16 mouse cellular contexts compared by ENCODE assay signal in genomic region chr10:95619601-95620000, GRCm38 (mm10). TPM values are rescaled to one million over a fixed set of nuclear protein-coding genes. Genes with fewer than 3 reads are reported as not detected.
A peak's percentile ranks its signal among the peaks of the same experiment; 100 is the strongest.
DNase-seq lines count a peak whose midpoint lies in the region; ATAC-seq and TF ChIP-seq lines count a peak whose summit lies in the region.
"Had no signal": no experiment of that assay in that cellular context is flagged by ENCODE, and none has a peak within 500 bp of the region (broad histone marks: within the 10 kb centered on the region; RNA-seq: fewer than 3 reads in every experiment).

No protein-coding gene starts in this region.

- H3K36me3 ChIP-seq in forebrain, embryonic 15.5 days, result no peaks in the 10 kb centered on the region
- H3K36me3 ChIP-seq in intestine, postnatal 0 days (ENCODE audit: control insufficient read depth, insufficient read depth), result no peaks in the 10 kb centered on the region
- H3K36me3 ChIP-seq in neural tube, embryonic 15.5 days, result no peaks in the 10 kb centered on the region
- no peaks in the 10 kb centered on the region for H3K36me3 ChIP-seq in liver, embryonic 11.5 days (ENCODE audit: control insufficient read depth, insufficient read depth, low read length)
- H3K36me3 ChIP-seq in kidney, embryonic 14.5 days (ENCODE audit: control insufficient read depth, insufficient read depth, low read length), result no peaks in the 10 kb centered on the region
- H3K36me3 ChIP-seq: embryonic facial prominence, embryonic 12.5 days; heart, embryonic 15.5 days had no signal

- H3K9ac ChIP-seq in forebrain, embryonic 15.5 days (replicated peaks), result no peak overlapping the region
- no peak overlapping the region for H3K9ac ChIP-seq in intestine, postnatal 0 days (ENCODE audit: low read depth, low read length)
- H3K9ac ChIP-seq in neural tube, embryonic 15.5 days (replicated peaks), result 0 out of 2 replicates have a peak overlapping the region, but pooled peaks have one; percentile 7
- H3K9ac ChIP-seq in liver, embryonic 11.5 days (ENCODE audit: low read depth, low read length), result no peak overlapping the region
- H3K9ac ChIP-seq in kidney, embryonic 14.5 days (ENCODE audit: low read depth, low read length), result no peak overlapping the region
- H3K9ac ChIP-seq: embryonic facial prominence, embryonic 12.5 days; heart, embryonic 15.5 days had no signal

- no peaks in the 10 kb centered on the region for H3K9me3 ChIP-seq in forebrain, embryonic 15.5 days
- no peaks in the 10 kb centered on the region for H3K9me3 ChIP-seq in intestine, postnatal 0 days (ENCODE audit: control insufficient read depth)
- no peaks in the 10 kb centered on the region for H3K9me3 ChIP-seq in neural tube, embryonic 15.5 days (replicated peaks)
- no peaks in the 10 kb centered on the region for H3K9me3 ChIP-seq in liver, embryonic 11.5 days (ENCODE audit: control insufficient read depth, low read length)
- no peaks in the 10 kb centered on the region for H3K9me3 ChIP-seq in kidney, embryonic 14.5 days (ENCODE audit: control insufficient read depth, low read length)
- H3K9me3 ChIP-seq: embryonic facial prominence, embryonic 12.5 days; heart, embryonic 15.5 days had no signal

- peak; percentile 39 for DNase-seq in embryo, embryonic 11 days
- DNase-seq in embryo, embryonic 10 days (ENCODE audit: low spot score), result no peak
- no peak for DNase-seq in liver, embryonic 11.5 days (ENCODE audit: low spot score)
- no peak for DNase-seq in left cerebral cortex, adult 11 months (ENCODE audit: low spot score)
- DNase-seq: cerebellum, adult 18-20 months; kidney, adult 9 months; right cerebral cortex, postnatal 4 days had no signal

- H3K4me2 ChIP-seq in forebrain, embryonic 15.5 days (replicated peaks), result peak overlapping the region; percentile 22
- 0 out of 2 replicates have a peak overlapping the region, but pooled peaks have one; percentile 6 for H3K4me2 ChIP-seq in intestine, postnatal 0 days (replicated peaks; ENCODE audit: low read depth)
- H3K4me2 ChIP-seq in neural tube, embryonic 15.5 days, result peak overlapping the region; percentile 44
- H3K4me2 ChIP-seq in liver, embryonic 11.5 days, result no peak overlapping the region
- no peak overlapping the region for H3K4me2 ChIP-seq in kidney, embryonic 14.5 days (replicated peaks; ENCODE audit: low read depth, low read length)
- H3K4me2 ChIP-seq: embryonic facial prominence, embryonic 12.5 days; heart, embryonic 15.5 days had no signal

- 3% methylated on average over 10 of the region's 10 CpGs for WGBS in forebrain, embryonic 15.5 days
- WGBS in intestine, postnatal 0 days, result 25% methylated on average over 10 of the region's 10 CpGs
- 7% methylated on average over 10 of the region's 10 CpGs for WGBS in neural tube, embryonic 15.5 days
- WGBS in liver, embryonic 11.5 days, result 56% methylated on average over 10 of the region's 10 CpGs
- WGBS in kidney, embryonic 14.5 days, result 28% methylated on average over 10 of the region's 10 CpGs

- no peak for TF ChIP-seq CTCF in intestine, postnatal 0 days (IDR thresholded peaks at IDR 0.05; ENCODE audit: low read depth)

- H3K4me3 ChIP-seq in forebrain, embryonic 15.5 days, result no peak overlapping the region
- no peak overlapping the region for H3K4me3 ChIP-seq in intestine, postnatal 0 days (ENCODE audit: low read depth, low read length)
- H3K4me3 ChIP-seq in neural tube, embryonic 15.5 days (replicated peaks), result 0 out of 2 replicates have a peak overlapping the region, but pooled peaks have one; percentile 6
- no peak overlapping the region for H3K4me3 ChIP-seq in liver, embryonic 11.5 days (ENCODE audit: low read depth, low read length)
- no peak overlapping the region for H3K4me3 ChIP-seq in kidney, embryonic 14.5 days (ENCODE audit: low read length)
- H3K4me3 ChIP-seq: embryonic facial prominence, embryonic 12.5 days; heart, embryonic 15.5 days had no signal

- ATAC-seq in forebrain, embryonic 15.5 days (replicated peaks), result peak; percentile 84
- ATAC-seq in intestine, postnatal 0 days, result no peak
- ATAC-seq in neural tube, embryonic 15.5 days (ENCODE audit: low FRiP score), result peak; percentile 76; the same call in 1 of the 2 replicates
- ATAC-seq in liver, embryonic 11.5 days (replicated peaks; ENCODE audit: low FRiP score), result no peak
- no peak for ATAC-seq in kidney, embryonic 14.5 days (ENCODE audit: low FRiP score, low TSS enrichment)

- H3K4me1 ChIP-seq in forebrain, embryonic 15.5 days, result peaks cover 25% of the 10 kb centered on the region
- H3K4me1 ChIP-seq in intestine, postnatal 0 days (replicated peaks; ENCODE audit: control insufficient read depth, insufficient read depth, low read length), result no peaks in the 10 kb centered on the region
- H3K4me1 ChIP-seq in neural tube, embryonic 15.5 days, result peaks cover 11% of the 10 kb centered on the region
- no peaks in the 10 kb centered on the region for H3K4me1 ChIP-seq in liver, embryonic 11.5 days (replicated peaks; ENCODE audit: control insufficient read depth, insufficient read depth, low read length)
- 0 out of 2 replicates have a peak, but pooled peaks cover 8% of the 10 kb centered on the region for H3K4me1 ChIP-seq in kidney, embryonic 14.5 days (ENCODE audit: control insufficient read depth, insufficient read depth, low read length)
- H3K4me1 ChIP-seq: embryonic facial prominence, embryonic 12.5 days had no signal

- H3K27ac ChIP-seq in forebrain, embryonic 15.5 days (replicated peaks), result peak overlapping the region; percentile 84
- H3K27ac ChIP-seq in intestine, postnatal 0 days (ENCODE audit: low read depth, low read length), result no peak overlapping the region; the same call in 1 of the 2 replicates
- H3K27ac ChIP-seq in neural tube, embryonic 15.5 days (replicated peaks), result peak overlapping the region; percentile 7
- H3K27ac ChIP-seq in liver, embryonic 11.5 days (ENCODE audit: low read depth, low read length), result no peak overlapping the region
- no peak overlapping the region for H3K27ac ChIP-seq in kidney, embryonic 14.5 days (ENCODE audit: low read depth, low read length)
- H3K27ac ChIP-seq: embryonic facial prominence, embryonic 12.5 days; heart, embryonic 15.5 days had no signal

- no peaks in the 10 kb centered on the region for H3K27me3 ChIP-seq in forebrain, embryonic 15.5 days
- no peaks in the 10 kb centered on the region for H3K27me3 ChIP-seq in intestine, postnatal 0 days (replicated peaks; ENCODE audit: control insufficient read depth, insufficient read depth, low read length)
- H3K27me3 ChIP-seq in neural tube, embryonic 15.5 days (replicated peaks), result no peaks in the 10 kb centered on the region
- H3K27me3 ChIP-seq in liver, embryonic 11.5 days (replicated peaks; ENCODE audit: control insufficient read depth, insufficient read depth, low read length), result no peaks in the 10 kb centered on the region
- no peaks in the 10 kb centered on the region for H3K27me3 ChIP-seq in kidney, embryonic 14.5 days (ENCODE audit: control insufficient read depth, insufficient read depth, low read length)
- H3K27me3 ChIP-seq: embryonic facial prominence, embryonic 12.5 days; heart, embryonic 15.5 days had no signal

RNA-seq across cellular contexts. Expression of gene Anapc15-ps, which starts 53.6 kb away (rescaled TPM):
- not detected in 2 replicates for polyA plus RNA-seq in forebrain, embryonic 15.5 days (2015; fragmentation: Nextera tagmentation; extraction: Ambion mirVana)
- polyA plus RNA-seq in intestine, postnatal 0 days (2015; fragmentation: Nextera tagmentation; extraction: Ambion mirVana), result not detected in 2 replicates
- not detected in 2 replicates for polyA plus RNA-seq in neural tube, embryonic 15.5 days (2015; fragmentation: Nextera tagmentation; extraction: Ambion mirVana)
- not detected in 2 replicates for polyA plus RNA-seq in liver, embryonic 11.5 days (2014; fragmentation: Nextera tagmentation; extraction: Ambion mirVana)
- polyA plus RNA-seq in kidney, embryonic 14.5 days (2014; fragmentation: Nextera tagmentation; extraction: Ambion mirVana), result 0.59 TPM in 1 of 2 replicates, not detected in the other
- polyA plus RNA-seq: embryonic facial prominence, embryonic 12.5 days; heart, embryonic 15.5 days; limb, embryonic 11.5 days; liver, embryonic 16.5 days; stomach, embryonic 14.5 days had no signal

RNA-seq across cellular contexts. Expression of gene Nudt4, which starts 55.7 kb away (rescaled TPM):
- polyA plus RNA-seq in forebrain, embryonic 15.5 days (2015; fragmentation: Nextera tagmentation; extraction: Ambion mirVana), result 74.7 and 79.2 TPM in 2 replicates
- polyA plus RNA-seq in intestine, postnatal 0 days (2015; fragmentation: Nextera tagmentation; extraction: Ambion mirVana), result 105 and 107 TPM in 2 replicates
- polyA plus RNA-seq in neural tube, embryonic 15.5 days (2015; fragmentation: Nextera tagmentation; extraction: Ambion mirVana), result 73.5 and 75.5 TPM in 2 replicates
- 95.8 and 97.9 TPM in 2 replicates for polyA plus RNA-seq in liver, embryonic 11.5 days (2014; fragmentation: Nextera tagmentation; extraction: Ambion mirVana)
- 97.8 and 143 TPM in 2 replicates for polyA plus RNA-seq in kidney, embryonic 14.5 days (2014; fragmentation: Nextera tagmentation; extraction: Ambion mirVana)

Comparison
In these comparisons a context has a peak if more than half of its experiments do, and no peak if none do; other contexts are left out.
1. ATAC-seq: peak in forebrain, embryonic 15.5 days (single experiment) and neural tube, embryonic 15.5 days (single experiment); none in intestine, postnatal 0 days (single experiment), liver, embryonic 11.5 days (single experiment) and kidney, embryonic 14.5 days (single experiment).
2. H3K27ac ChIP-seq: peak in forebrain, embryonic 15.5 days (single experiment) and neural tube, embryonic 15.5 days (single experiment); none in intestine, postnatal 0 days (single experiment), liver, embryonic 11.5 days (single experiment) and kidney, embryonic 14.5 days (single experiment).
3. H3K4me2 ChIP-seq: peak in forebrain, embryonic 15.5 days (single experiment), intestine, postnatal 0 days (single experiment) and neural tube, embryonic 15.5 days (single experiment); none in liver, embryonic 11.5 days (single experiment) and kidney, embryonic 14.5 days (single experiment).